Mouse (Mus musculus) adrenal gland, postnatal 36 days (tissue): Measurements from ENCODE around the gene Pdzd2. TPM values are rescaled to one million over a fixed set of nuclear protein-coding genes. Genes with fewer than 3 reads are reported as not detected.

Source experiments
- DNase-seq, 2 experiments: peaks; one replicate each; pipeline ENCODE4 v3.0.0; 2021; ENCODE audit warnings: mixed read lengths in 1 of 2
- total RNA-seq, 2 experiments: library from RNA; stranded (reverse); gene quantifications; 2 replicates each; pipeline ENCODE4 v1.2.3; 2021

Gene Pdzd2
- total RNA-seq, 2 experiments from 2014 or later = 11.1 to 15.9 TPM

DNA sequence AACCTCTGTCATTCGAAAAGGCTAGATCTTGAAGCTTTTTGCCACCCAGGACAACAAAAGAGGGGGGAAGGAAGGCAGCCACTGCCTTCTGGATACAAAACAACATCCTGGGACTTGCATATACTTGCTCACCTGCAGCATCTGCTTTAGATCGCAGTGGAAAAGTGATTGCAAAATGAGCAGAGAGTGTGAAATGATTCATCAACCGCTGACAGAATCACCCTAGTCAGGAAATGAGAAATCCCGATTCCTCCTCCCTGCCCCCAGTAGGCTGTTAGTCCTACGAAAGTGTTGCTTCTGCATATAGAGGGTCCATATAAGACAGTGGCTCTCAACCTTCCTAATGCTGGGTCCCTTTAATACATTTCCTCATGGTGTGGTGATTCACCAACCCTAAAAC is 258.5 kb downstream of the Pdzd2 start:
- no peak for DNase-seq

- no peak for DNase-seq
These were observed 259.4 kb downstream of the Pdzd2 start for GRCm38 (mm10) chr15:12480369-12480768.

DNA sequence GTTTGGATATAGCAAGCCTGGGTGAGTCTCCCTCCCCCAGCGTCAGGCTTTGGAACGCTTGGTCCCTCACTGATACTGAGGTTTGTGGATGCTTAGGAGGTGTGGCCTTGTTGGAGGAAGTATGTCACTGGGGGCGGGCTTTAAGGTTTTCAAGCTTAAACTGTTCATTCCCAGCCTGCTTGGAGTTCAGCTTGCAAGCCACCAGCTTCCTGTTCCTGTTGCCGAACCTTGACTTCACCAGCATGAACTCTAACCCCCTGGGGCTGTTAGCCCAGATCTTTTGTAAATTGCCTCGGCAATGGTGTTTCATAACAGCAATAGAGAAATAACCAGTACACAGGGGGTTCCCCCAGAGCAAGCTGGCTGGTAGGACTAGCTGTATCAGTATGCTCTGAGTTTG is 260.4 kb downstream of the Pdzd2 start:
- peak in 1 of 2 experiments; percentile 44 for DNase-seq

GRCm38 (mm10) chr15:12473596-12473995 is 266.1 kb downstream of the Pdzd2 start:
- DNase-seq = peak in 1 of 2 experiments; percentile 16

GRCm38 (mm10) chr15:12472646-12473045 is 267.1 kb downstream of the Pdzd2 start:
- no peak for DNase-seq

- DNase-seq = no peak
These were observed 268.6 kb downstream of the Pdzd2 start for GRCm38 (mm10) chr15:12470900-12471838.

GRCm38 (mm10) chr15:12468625-12469024 is 271.1 kb downstream of the Pdzd2 start:
- DNase-seq = no peak

- no peak for DNase-seq
These were observed 274.0 kb downstream of the Pdzd2 start for GRCm38 (mm10) chr15:12465748-12466147.

DNA sequence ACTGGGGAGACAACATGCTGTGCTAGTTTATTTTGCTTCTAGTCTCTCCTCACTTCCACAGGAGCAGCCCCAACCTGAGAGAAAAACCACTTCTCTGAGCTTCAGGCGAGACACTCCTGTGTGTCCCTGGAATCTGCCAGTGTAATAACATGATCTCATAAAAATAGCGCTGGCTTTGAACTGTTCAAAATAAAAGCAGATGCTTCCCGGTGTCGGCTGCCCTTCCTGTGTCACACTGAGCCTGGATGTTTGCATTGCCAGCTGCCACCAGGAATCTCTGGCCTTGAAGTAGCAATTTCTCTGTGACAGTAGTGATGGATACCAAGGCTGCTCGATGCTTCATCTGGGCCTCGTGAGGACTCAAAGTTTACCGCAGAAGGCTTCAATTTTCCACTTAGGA is 282.9 kb downstream of the Pdzd2 start:
- peak; percentile 37 to 41 for DNase-seq

DNA sequence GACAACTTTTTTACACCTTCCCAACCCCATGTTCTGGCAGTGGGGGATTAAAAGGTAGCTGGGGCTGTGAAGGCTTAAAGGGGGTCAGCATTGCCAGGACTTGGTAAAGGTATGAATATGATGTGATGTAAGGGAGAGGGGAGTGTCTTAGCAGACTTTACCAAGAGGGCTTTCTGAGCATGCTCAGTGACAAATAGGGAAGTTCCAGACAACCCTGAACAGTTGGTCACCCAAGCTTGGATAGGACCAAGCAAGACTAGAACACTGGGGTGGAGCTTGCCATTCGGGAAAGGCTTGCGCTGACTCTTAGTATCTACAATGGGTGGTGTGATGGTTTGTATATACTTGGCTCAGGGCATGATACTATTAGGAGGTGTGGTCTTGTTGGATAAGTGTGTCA is 286.4 kb downstream of the Pdzd2 start:
- no peak for DNase-seq

- no peak for DNase-seq
These were observed 287.4 kb downstream of the Pdzd2 start for GRCm38 (mm10) chr15:12452141-12452995.

DNA sequence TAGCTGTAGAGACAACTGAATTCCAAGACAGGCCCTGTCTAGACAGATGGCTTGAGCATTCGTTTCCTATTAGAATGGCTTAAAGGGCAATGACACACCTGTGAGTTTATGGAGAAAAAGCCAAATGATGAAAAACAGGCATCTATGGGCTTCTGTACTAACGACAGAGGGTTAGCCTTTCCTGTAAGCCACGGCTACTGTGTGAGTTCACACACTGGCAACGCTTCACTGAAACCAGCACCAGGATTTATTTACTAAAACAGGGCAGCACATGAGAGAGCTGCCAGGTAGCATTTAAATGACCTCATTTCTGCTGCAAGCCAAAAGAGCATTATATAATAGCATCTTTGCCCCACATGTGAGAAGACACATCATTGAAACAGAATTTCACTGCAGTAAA is 288.3 kb downstream of the Pdzd2 start:
- no peak for DNase-seq

GRCm38 (mm10) chr15:12450790-12451189 is 288.9 kb downstream of the Pdzd2 start:
- no peak for DNase-seq

- no peak for DNase-seq
These were observed 290.4 kb downstream of the Pdzd2 start for GRCm38 (mm10) chr15:12449321-12449720.

GRCm38 (mm10) chr15:12447021-12447434 is 292.7 kb downstream of the Pdzd2 start:
- DNase-seq = no peak

DNA sequence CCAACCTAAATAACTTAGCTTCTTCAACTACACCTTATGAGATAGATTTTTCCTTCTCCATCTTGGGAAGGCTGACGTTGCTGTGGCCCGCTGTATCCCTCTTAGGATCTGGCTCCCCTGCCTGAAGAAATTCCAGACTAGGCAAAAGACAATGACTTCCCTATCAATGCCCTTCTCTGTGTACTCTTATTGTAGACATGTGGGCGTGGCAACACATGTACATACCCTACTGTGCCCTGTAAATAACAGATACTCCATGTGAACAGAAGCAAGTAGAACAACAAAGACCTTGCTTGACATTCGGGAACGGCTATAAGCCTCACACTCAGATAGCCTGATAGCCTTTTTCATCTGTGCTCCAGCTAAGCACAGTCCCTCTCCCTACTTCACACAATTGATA is 295.2 kb downstream of the Pdzd2 start:
- no peak for DNase-seq

DNA sequence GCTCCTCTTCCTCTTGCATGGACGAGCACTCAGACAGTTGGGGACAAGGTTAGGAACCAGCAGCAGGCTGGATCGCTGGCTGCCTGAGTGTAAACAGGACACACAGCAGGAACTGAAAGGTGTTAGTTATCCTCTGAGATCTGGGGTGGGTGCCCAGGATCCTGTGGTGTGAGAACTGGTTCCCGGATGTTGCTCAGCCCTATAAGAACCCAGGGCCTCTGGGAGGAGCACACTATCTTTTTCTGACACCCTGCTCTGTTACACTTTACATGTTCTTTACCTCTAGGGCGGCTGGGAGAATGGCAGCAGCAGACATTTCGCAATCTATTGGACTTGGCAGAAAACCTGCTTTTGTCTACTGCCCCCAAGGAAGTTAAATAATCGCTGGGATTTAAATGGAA is 300.4 kb downstream of the Pdzd2 start:
- DNase-seq = peak in 1 of 2 experiments; percentile 18

GRCm38 (mm10) chr15:12438691-12439090 is 301.0 kb downstream of the Pdzd2 start:
- DNase-seq = no peak

DNA sequence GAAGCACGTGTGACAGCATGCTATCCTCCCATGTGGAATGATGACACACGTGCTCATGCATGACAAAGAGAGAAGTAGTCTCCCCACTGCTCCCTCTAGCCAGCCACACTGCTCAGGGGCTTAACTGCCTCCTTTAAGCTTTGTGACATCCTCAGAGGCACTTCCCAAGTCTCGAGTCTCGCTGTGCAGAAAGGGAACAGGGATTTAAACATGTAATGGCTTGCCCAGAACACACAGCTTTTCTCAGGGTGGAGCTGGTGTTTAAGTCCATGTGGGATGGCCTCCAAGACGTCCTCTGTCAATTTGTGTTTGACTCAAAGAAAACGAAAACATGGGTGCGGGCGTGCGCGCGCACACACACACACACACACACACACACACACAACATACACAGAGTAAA is 301.6 kb downstream of the Pdzd2 start:
- no peak for DNase-seq

GRCm38 (mm10) chr15:12435910-12436309 is 303.8 kb downstream of the Pdzd2 start:
- DNase-seq = no peak

- no peak for DNase-seq
These were observed 305.7 kb downstream of the Pdzd2 start for GRCm38 (mm10) chr15:12433893-12434599.

- no peak for DNase-seq
These were observed 306.8 kb downstream of the Pdzd2 start for GRCm38 (mm10) chr15:12432879-12433278.
